Mouse (Mus musculus) cortical plate, adult 2 months (tissue): ENCODE data around the gene Sptbn1.

Experiments
- CTCF ChIP-seq: fragments of 200-500 bp; IDR thresholded peaks from 2 replicates; pipeline ENCODE4 v1.5.1; 2011; ENCODE audit warnings: mild to moderate bottlenecking, control low read depth, low read length; ENCODE audit not compliant: insufficient read depth; ENCODE audit errors: extremely low read depth
- POLR2A ChIP-seq: fragments of 200-500 bp; IDR thresholded peaks from 2 replicates; pipeline ENCODE4 v1.6.1; 2011; ENCODE audit warnings: mild to moderate bottlenecking, low read length, control low read depth; ENCODE audit not compliant: insufficient read depth; ENCODE audit errors: extremely low read depth

- TF ChIP-seq POLR2A (no peak), CTCF (no peak)
These were observed 15.7 kb upstream of the Sptbn1 start for GRCm38 (mm10) chr11:30283710-30284109.
